Mouse (Mus musculus) megakaryocyte, embryonic 14.5 days (primary cell): ENCODE data around the gene Eaf2.

ENCODE experiments used
- FLI1 ChIP-seq: IDR thresholded peaks from 2 replicates; pipeline ENCODE4 v1.6.1; 2012; ENCODE audit warnings: low read length, inconsistent platforms, mixed read lengths
- GATA1 ChIP-seq: IDR thresholded peaks from 3 replicates; pipeline ENCODE4 v1.6.1; 2012; ENCODE audit warnings: mixed read lengths, low read length, inconsistent platforms, borderline replicate concordance

DNA sequence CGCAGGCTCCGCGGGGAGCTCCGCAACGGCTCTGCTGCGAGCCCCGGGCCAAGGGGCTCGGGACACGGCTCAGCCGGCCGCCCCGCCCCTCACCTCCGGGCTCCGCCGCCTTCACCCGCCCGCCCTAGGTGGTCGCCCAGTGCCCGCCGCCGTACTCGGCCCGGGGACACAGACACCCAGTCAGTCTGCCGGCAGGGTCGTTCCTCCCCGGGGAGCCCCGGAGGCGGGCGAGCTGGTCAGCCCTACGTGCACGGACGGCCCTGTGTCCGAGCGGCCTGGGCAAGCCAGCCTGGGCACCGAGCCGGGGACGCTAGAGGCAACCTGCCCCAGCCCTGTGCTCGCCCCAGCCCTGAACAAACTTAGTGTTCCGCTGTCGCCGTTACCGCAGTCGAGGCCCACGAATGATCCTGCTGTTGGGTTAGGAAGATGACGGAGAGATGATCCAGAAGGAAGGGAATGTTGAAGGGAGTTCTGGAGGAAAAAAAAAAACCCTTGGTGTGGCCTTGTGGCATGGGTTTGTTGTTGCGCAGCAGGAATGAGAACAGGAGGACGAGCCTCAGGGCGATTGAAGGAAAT lies 561 bp upstream of the Eaf2 start:
- TF ChIP-seq GATA1 (no peak), FLI1 (no peak)
